Mouse (Mus musculus) olfactory bulb, adult 2 months (tissue): ENCODE data around the gene Btg2.

ENCODE experiments used
- CTCF ChIP-seq: fragments of 200-500 bp; IDR thresholded peaks from 2 replicates; pipeline ENCODE4 v1.5.1; 2012; ENCODE audit warnings: low read depth, mild to moderate bottlenecking, low read length, moderate library complexity; ENCODE audit not compliant: insufficient read depth
- POLR2A ChIP-seq: fragments of 200-500 bp; IDR thresholded peaks from 2 replicates; pipeline ENCODE4 v1.6.1; 2012; ENCODE audit warnings: mild to moderate bottlenecking, low read depth, low read length, moderate library complexity; ENCODE audit not compliant: insufficient read depth

GRCm38 (mm10) chr1:134092852-134093770, 14.2 kb upstream of the Btg2 start:
- TF ChIP-seq CTCF (no peak), POLR2A (no peak)
